Mouse (Mus musculus) heart, adult 18-20 months (tissue): ENCODE measurements around the gene Tmem26. TPM values are rescaled to one million over a fixed set of nuclear protein-coding genes. Genes with fewer than 3 reads are reported as not detected.

Experiments
- DNase-seq, 2 experiments: peaks; one replicate each; pipeline ENCODE4 v3.0.0; 2021 to 2022; ENCODE audit warnings: mixed read lengths in 1 of 2
- total RNA-seq, 2 experiments: library from RNA; stranded (reverse); gene quantifications; 2 replicates each; pipeline ENCODE4 v1.2.3; 2021

The Tmem26 gene
- total RNA-seq, 2 experiments from 2014 or later: 0.27 to 0.41 TPM

- DNase-seq: no peak
Measured at GRCm38 (mm10) chr10:68750921-68751320, 27.5 kb downstream of the Tmem26 start.

- peak; percentile 8 to 37 for DNase-seq
Measured at GRCm38 (mm10) chr10:68759238-68759637, 35.8 kb downstream of the Tmem26 start.

GRCm38 (mm10) chr10:68759789-68760188 is 36.3 kb downstream of the Tmem26 start:
- no peak for DNase-seq

DNA sequence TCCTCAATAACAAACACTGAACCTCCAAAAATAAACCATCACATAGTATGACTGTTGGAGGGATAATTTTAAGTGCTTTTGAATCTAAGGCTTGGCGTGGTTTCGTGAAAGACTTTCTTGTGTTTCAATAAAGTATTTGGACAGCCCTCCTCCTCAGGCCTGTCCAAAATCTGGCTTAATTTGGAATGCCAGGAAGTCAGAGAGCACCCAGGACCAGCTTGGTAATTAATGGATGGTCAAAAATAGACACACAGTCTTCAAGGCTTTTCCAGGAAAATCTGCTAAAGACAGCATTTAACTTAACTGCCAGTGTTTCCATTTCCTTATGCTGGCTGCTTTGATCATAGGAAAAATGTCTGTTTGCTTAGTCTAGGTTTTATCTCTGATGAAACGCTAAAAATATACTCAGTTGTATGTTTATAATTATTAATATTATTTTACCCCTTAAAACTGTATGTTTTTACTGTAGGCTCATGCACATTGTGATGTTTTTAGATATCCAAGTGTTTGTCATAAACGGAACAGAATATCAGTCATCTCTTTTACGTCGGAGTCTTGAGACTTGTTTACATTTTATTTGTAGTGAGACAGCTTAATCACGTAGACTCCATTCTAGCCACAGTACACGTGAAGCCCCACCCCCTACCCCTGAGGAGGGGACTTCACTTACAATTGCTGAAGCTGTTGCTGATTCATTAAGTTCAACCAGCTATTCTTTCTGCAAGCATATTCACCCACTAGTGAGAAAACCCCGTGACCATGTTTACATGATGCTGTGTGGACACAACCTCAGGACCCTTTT is 57.8 kb downstream of the Tmem26 start:
- DNase-seq: no peak

GRCm38 (mm10) chr10:68782724-68783123 is 59.3 kb downstream of the Tmem26 start:
- no peak for DNase-seq

GRCm38 (mm10) chr10:68783856-68784255 is 60.4 kb downstream of the Tmem26 start:
- DNase-seq: no peak

DNA sequence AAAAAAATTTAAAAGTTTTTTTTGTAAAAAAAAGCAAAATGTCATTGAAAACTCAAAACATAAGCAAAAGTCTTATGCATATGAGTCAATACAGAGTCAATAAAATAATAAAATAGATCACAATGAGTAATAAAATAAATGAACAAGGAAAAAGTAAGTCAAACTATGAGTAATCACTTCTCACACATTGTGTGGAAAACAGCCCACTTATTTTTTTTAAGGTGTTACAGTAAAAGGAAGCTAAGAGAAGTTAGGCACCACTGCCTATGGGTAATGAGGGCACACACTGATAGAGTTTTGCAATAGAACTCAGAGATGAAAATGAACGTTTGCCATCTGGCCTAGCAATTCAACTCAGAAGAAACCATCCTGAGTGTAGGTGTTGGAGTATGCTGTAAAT is 61.0 kb downstream of the Tmem26 start:
- DNase-seq: no peak

GRCm38 (mm10) chr10:68795466-68795865 is 72.0 kb downstream of the Tmem26 start:
- DNase-seq: peak; percentile 60 to 82

- DNase-seq: no peak
Measured at GRCm38 (mm10) chr10:68799883-68800282, 76.4 kb downstream of the Tmem26 start.

DNA sequence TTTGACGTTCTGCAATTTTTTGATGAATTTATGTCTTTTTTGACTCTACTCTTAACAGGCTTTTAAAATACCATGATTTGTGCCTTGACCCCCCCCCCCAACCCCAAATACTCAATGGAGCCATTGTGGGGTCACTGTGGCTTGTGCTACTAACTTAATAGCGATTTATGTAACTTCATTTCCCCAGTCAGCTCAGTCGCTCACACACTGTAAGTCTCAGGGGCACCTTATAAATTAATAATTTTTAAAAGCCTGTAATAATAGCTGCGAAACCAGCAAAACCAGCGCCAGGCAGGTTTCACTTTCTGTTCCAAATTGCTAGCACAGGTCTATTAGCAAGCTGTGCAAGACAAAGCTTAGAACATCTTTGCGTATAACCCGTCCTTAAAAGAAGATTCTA is 76.9 kb downstream of the Tmem26 start:
- DNase-seq: no peak

GRCm38 (mm10) chr10:68806328-68806727 is 82.9 kb downstream of the Tmem26 start:
- no peak for DNase-seq

DNA sequence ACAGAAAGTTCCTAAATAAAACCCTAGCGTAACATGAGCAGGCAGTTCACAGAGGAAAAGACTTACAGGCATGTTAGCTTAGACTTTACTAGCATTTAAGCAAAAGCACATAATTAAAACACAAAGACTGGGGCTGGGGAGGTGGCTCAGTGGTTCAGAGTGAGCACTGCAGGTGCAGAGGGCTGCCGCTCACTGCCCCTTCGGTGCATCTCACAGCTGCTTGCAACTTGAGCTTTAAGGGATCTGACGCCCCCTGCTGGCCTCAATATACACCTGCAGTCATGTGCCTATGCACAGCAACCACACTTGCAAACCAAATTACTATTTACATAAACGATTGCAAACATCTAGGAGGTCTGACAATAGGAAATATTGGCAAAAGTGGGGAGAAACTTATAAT is 87.5 kb downstream of the Tmem26 start:
- DNase-seq: no peak

- DNase-seq: no peak
Measured at GRCm38 (mm10) chr10:68812699-68813098, 89.3 kb downstream of the Tmem26 start.

GRCm38 (mm10) chr10:68817281-68817680 is 93.8 kb downstream of the Tmem26 start:
- DNase-seq: no peak

DNA sequence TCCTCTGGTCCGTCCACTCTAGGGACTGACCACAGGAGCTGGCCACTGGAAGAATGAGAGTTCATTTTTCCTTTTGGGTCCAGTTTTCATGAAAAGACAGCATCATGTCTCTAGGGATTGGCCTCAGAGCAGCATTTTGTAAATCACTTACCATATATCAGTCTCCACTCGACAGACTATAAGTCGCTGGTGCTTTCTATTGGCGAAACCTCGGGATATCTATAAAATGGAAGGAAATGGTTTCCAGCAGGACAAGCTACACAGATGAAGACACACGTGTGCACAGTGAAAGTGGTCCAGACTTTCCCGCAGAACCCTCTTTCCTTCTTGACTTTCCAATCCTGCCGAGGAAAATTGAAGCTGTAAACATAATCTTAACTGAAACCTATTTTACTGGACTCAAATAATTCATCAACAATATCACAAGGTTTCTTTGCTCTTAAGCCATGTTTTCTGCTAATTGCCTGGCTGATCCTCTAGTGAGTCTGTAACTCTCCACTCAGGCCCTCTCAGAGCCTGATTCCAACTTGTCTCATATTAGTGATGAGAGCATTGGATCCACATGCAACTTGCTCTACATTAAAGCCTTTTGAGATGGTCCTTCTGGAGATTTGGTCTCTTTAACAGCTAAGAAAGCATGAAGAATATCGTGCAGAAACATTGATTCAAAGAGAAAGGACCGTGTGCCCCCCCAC is 94.8 kb downstream of the Tmem26 start:
- DNase-seq: no peak

DNA sequence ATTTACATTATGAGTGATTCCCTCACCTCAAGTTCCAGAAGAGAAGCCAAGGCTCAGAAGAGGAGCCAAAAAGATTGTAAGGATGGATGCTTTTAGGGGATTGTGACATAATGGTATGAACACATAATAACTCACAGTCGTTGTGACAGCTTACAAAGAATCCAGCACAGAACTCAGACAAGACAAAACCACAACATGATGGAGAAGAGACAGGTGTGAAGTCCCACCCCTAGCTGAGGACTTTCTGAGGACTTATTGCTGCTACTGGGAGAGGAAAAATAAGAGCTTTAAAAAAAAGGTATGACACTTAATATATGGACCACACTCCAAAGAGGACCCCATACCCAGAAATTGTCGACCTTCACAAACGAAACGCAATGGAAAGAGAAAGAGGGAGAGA is 101.1 kb downstream of the Tmem26 start:
- DNase-seq: no peak

Other genes starting within 250 kb of the Tmem26 start
- gene Cabcoco1, start 181.8 kb upstream of the Tmem26 start, total RNA-seq: 10 to 100 TPM; 22.4 to 23.5 TPM